Mouse (Mus musculus) fat pad, adult 2 months (tissue): Measurements from ENCODE around the gene Olfr578.

Experiments used
- DNase-seq: peaks from one replicate; pipeline ENCODE4 v3.0.0-alpha.2; 2011; ENCODE audit warnings: low read depth, low spot score; ENCODE audit errors: extremely low read depth

Gene Olfr578

GRCm38 (mm10) chr7:102989224-102989623 lies at the start of gene Olfr578:
Olfr578 (minus strand) TSS chr7:102989324.
- no peak for DNase-seq

DNA sequence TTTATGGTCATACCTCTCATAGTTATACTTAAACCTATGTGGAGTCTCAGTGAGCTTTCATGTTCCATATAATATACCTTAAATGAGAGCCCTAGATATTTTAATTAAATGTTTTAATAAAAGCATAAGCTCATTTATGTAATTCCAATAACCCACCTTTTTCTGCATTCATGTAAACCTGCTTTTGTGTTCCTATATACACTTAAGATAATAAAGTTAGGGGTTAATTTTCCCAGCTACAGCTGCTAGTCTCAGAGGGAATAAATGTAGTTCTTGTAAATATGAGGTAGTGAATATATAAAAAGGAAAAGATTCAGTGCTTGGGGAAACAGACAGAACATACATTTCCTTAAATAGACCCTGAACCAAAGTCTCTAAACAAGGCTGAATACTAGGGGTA lies 48.6 kb upstream of the Olfr578 start, which contains the start of gene Olfr582:
Gene Olfr582, plus strand, starts transcription at position 301 of the 400 bp plus-strand sequence.
- DNase-seq, result no peak

GRCm38 (mm10) chr7:102975843-102976242 lies 13.3 kb downstream of the Olfr578 start, which contains the start of gene Olfr577:
Olfr577 (minus strand) TSS chr7:102975943.
- DNase-seq, result no peak

- no peak for DNase-seq
These were observed 14.7 kb downstream of the Olfr578 start for GRCm38 (mm10) chr7:102974399-102974798.

- DNase-seq, result no peak
These were observed 26.8 kb downstream of the Olfr578 start, which contains the start of gene Olfr576 for GRCm38 (mm10) chr7:102962360-102962759. Olfr576 (plus strand) TSS chr7:102962660.

GRCm38 (mm10) chr7:102958593-102958992 lies 30.5 kb downstream of the Olfr578 start, which contains the start of gene Olfr575:
Olfr575 (minus strand) TSS chr7:102958775.
- DNase-seq, result no peak

DNA sequence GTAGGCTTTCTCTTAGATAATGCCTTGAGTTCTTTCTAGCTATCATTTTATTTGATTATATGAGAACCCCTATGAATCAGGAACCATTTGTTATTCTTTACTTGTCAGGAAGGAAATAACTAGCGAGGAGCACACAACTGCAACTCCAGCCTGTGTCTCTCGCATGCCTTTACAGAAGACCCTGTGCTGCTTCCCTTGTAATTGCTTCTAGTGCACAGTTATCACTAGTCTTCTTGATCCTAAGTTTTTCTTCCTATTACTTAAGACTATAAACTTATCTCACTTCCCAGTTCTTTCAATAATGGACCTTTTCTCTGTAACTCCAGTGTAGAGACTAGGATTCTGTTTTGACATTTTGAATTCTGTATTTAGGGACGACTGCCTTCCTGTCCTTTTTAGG lies 31.0 kb downstream of the Olfr578 start:
- no peak for DNase-seq

GRCm38 (mm10) chr7:102950732-102951131 lies 38.4 kb downstream of the Olfr578 start:
- no peak for DNase-seq

- DNase-seq, result no peak
These were observed 41.0 kb downstream of the Olfr578 start, which contains the start of gene Olfr574 for GRCm38 (mm10) chr7:102948167-102948566. Olfr574 (plus strand) TSS chr7:102948467.

DNA sequence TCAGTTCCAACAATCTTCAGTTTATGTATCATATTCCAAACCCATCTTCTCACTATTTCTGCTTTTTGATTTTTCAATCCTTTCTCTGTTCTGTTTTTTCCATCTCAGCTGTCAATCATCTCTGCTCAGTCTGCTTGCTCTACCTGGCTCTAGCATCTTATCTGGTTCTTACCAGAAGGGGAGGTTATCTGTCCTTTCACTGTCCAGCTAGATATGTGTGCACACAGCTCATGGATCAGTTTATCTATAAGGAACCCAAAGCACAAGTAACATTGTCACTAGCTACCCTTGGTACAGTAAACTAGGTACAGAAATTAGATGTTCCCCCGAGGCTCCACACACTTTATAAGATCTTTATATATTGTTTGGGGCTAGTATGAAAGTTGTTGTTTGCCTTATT lies 45.7 kb downstream of the Olfr578 start:
- DNase-seq, result no peak

DNA sequence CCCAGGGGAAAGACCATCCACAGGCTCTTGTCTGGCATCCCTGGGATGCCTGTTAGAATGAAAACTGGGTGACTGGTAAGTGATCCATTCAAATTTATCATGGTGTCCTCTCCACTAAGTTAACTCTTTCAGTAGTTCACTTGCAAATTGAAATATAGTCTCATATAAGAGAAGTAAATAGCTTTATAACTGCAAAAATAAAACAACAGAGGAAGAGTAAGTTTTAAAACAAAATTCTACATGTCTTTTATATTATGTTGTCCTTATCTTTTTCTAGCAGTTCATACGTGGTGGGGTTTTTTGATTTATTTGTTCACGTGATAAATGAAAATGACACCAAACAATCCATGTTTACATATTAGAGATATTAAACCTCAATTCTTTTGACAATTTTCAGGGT lies 46.6 kb downstream of the Olfr578 start, which contains the start of gene Olfr573-ps1:
Gene Olfr573-ps1, minus strand, starts transcription at position 101 of the 400 bp plus-strand sequence.
- no peak for DNase-seq
